Mouse (Mus musculus) spleen, postnatal 10 days (tissue): Measurements from ENCODE around the gene Gsap.

Experiments used
- DNase-seq, 2 experiments: peaks; one replicate each; pipeline ENCODE4 v3.0.0; 2021 to 2022; ENCODE audit warnings: low spot score in 2 of 2

Gsap gene

DNA sequence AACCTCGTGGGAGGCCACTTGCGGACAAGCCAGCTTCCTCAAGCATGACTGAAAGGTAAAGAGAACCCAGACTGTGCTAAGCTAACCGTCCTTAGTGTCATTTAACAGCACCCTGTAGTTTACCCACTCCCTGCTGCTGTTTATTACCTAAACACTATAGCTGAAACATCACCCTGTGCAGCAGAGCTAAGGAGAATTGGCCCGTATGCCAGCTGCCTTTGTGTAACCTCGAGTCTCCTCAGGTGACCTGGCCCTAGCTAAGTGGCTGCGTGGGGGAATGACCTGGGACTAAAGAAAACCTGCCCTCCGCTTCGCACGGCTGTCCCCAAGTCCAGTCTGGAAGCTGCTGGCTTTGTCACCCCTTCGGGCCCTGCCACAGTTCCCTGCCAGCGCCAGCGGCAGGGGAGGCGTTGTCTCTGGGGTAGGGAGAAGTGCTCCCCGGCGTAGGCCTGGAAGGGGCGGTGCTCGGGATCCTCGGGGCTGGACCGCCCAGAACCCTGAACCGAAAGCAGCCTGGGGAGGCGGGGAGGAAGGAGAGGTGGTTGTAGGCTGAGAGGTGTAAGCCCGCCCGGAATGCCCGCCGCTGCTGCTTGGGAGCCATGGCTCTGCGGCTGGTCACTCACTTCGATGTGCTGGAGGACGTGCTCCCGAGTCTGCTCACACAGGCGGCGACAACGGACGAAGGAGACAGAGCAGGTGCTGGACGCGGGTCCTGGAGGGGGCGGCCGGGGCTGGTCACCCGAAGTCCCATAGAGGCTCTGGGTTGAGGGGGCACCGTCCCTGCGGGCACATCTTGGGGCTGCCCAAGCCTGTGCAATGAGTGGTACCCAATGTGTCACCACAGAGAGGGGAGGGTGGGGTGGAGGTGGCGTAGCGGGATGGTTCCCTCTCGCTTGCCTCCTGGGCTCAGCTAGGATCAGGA lies at the start of gene Gsap:
Gene Gsap (plus strand): TSS at position 492 of the 922 bp plus-strand sequence.
- DNase-seq: peak; percentile 44 to 72

GRCm38 (mm10) chr5:21136575-21136974 lies 49.5 kb upstream of the Gsap start:
- no peak for DNase-seq

GRCm38 (mm10) chr5:21139505-21139904 lies 46.5 kb upstream of the Gsap start:
- DNase-seq: no peak

GRCm38 (mm10) chr5:21141133-21141551 lies 44.9 kb upstream of the Gsap start:
- DNase-seq: peak in 1 of 2 experiments; percentile 69

GRCm38 (mm10) chr5:21141626-21142025 lies 44.4 kb upstream of the Gsap start:
- no peak for DNase-seq

GRCm38 (mm10) chr5:21143032-21143431 lies 43.0 kb upstream of the Gsap start:
- no peak for DNase-seq

DNA sequence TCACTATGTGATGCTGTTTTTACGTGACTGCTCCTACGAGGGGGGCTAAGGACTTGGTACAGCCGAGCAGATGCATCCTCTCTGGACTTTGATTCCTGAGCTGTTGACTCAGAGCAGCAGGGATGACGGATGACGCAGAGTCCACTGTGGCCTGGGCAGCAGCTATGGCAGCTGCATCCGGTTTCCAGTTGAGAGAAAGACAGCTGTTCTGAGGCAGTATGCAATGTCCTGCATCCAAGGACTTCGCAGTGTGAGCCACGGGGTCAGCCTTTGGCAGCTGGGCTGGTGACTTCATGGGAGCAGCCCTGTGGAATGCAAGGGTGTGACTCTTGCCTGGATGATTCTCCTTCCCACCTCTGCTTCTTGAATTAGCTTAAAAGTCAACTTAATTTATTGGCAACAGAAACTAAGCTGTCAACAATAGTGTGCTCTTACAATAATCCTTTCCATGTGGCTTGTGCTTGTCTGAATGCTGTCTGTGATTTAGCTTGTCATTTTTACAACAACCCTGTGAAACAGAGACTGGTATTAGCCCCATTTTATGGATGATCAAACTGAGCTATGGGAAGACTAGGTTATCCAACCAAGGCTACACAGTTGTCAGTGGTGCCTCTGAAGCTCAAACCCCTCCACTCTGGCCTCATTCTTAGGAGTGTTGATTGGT lies 41.4 kb upstream of the Gsap start:
- no peak for DNase-seq

GRCm38 (mm10) chr5:21148358-21148757 lies 37.7 kb upstream of the Gsap start:
- DNase-seq: no peak

- DNase-seq: no peak
Observed at GRCm38 (mm10) chr5:21153672-21154071, 32.4 kb upstream of the Gsap start.

DNA sequence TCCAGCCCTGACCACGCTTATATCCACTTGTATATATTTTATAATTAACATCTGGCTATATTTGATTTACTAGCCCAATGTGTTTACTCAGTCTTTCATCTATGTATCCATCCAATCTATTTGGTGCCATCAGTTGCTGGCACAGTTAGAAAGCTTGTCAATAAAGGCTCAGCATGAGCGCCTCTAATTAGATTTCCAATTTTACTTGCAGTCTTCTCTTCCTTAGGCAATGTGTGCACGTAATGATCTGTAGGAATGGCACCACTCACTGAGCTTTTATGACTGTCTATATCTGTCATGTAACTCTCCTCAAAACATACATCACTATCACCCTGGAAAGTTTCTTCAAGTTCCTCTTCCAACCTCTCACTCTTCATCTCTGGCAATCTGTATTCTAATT lies 29.3 kb upstream of the Gsap start:
- DNase-seq: no peak

- DNase-seq: no peak
Observed at GRCm38 (mm10) chr5:21159536-21159935, 26.5 kb upstream of the Gsap start.

GRCm38 (mm10) chr5:21160781-21161180 lies 25.3 kb upstream of the Gsap start:
- no peak for DNase-seq

- DNase-seq: no peak
Observed at GRCm38 (mm10) chr5:21163421-21163820, 22.6 kb upstream of the Gsap start.

DNA sequence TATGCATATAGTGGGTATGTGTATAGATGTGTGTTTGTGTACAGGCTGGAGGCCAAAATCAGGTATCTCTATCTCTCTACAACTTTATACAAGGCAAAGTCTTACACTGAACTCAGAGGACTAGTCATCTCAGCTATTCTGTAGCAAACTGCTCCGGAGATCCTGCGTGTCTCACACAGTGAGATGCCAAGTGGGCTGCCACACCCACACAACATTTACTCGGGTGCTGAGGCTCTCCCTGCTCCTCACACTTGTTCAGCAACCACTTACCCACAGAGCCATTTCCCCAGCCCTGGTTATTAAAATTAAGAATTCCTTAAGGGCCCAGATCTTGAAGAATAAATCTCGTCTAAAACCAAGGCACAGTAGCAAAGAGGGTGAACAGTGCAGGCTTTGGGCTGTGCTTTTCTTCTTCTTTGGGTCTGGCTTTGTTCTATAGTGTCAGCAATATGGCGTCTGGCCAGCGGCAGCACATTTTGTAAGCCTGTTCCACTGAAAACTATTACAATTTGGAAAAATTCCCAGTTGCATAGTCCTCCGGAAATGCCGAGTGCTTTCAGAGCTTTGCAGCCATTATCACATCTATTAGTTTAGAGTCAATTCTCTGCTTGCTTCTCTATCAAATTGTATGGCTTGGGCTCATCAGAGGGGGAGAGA lies 17.2 kb upstream of the Gsap start:
- DNase-seq: no peak

GRCm38 (mm10) chr5:21169346-21169745 lies 16.7 kb upstream of the Gsap start:
- DNase-seq: no peak

DNA sequence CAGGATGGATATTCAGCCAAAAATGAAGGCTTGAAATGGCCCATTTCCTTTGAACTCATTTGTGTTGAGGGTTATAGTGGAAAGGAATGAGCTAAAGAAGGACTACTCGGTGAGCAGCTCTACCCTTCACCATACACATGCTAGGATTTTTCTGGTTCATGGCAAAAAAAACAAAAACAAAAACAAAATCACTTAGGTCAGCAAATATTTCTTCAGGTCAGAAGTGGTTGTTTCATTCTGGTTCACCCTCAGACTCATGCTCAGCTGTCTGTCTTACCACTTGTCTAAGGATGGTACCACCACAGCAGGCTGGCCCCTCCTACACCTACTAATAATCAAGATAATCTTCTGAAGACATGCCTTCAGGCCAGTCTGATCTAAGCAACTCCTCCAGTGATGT lies 16.2 kb upstream of the Gsap start:
- no peak for DNase-seq

DNA sequence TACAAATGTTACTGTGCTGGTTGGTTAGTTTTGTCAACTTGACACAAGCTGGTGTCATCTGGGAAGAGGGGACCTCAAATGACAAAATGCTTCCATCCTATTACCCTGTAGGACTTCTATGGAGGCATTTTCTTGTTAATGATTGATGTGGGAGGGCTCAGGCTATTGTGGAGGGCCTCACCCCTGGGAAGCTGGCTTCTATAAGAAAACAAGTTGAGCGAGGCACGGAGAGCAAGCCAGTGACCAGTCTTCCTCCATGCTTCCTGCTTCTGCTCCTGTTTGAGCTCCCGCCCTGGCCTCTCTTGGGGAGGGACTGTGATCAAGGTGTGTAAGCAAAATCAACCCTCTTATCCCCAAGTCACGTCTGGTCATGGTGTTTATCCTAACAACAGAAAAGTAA lies 15.6 kb upstream of the Gsap start:
- DNase-seq: no peak

DNA sequence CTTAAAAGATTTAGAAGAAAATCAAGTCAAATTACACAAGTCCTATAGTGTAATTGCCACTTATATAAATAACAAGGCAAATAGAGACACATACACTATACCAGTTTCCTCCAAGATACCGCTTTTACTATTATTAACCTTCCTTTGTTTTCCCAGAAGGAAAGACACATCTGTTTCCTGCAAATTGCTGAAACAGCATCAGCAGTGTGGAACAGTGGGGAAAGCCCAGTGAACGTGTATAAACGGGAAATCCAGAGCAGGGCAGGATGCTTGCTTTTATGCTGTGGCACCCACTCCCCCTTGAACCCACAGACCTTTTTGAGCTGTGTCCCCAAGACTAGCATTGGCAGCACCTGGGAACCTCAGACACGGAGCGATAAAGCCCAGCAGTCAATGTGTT lies 15.2 kb upstream of the Gsap start:
- DNase-seq: no peak

DNA sequence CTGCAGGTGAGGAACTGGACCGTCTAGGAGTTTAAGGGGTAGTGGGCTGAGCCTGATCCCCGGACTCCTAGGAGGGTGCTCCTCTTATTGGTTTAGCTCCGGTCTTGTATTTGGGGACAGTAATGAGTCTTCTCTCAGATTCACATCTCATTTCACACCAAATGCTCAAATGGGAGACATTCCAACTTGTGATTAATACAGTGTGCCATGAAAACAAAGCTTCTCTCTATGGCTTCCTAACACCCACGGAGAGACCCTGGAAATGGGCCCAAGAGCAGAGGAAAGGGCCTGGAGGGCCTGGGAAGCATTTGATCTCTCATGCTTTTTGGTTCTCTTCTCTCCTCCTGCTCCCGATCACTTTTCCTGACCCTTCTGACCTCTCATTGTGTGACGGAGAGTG lies 14.7 kb upstream of the Gsap start:
- no peak for DNase-seq

GRCm38 (mm10) chr5:21172316-21172715 lies 13.7 kb upstream of the Gsap start:
- DNase-seq: no peak

DNA sequence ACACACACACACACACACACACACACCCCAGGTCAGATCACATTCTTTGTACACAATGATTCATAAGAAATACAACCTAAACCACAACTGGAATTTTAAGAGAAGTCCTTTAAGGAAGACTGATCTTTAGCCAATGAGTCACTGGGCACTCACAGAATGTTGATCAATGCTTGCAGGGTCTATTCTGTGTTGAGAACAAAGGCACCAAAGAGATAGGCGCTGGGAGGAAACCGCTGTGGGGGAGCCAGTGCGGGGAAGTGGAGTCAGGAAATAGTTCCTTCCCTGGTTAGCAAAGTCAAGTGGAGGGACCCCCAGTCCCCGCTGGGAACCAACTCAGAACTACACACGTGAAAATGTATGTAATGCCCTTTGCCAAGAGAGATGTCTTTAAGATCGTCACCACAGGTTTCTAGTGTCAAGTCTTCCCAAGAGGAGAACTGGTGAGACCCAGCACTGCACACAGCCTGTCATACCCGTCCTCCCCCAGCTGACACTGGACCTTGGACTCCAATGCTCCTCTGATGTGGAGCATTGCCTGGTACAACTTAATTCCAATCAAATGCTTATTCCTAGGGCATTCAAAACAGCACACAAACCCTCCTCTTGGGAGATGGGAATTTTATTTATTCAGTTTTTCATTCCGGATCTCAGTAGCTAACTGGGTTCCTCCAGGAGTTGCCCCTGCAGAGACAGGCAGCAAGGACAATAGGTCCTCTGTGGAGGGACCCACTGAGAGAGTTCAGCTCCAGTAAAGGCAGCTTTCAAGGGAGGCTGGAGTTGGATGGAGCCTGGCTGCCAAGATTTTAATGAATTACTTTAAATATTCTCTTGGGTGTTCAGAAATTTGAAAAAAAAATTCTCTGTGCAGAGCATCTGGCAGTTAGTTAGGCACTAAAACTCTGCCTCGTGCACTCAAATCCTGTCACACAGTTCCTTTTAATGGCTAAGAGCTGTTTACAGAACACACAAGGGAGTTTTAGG lies 10.6 kb upstream of the Gsap start:
- no peak for DNase-seq
